Mouse (Mus musculus): ENCODE results near the gene Fastkd5.
"Not testable (repeated sequence)": the region's sequence is repeated elsewhere in the genome, so short reads cannot be mapped to it uniquely, and the experiment has no call there.

Gene Fastkd5

GRCm38 (mm10) chr2:130577021-130577420, 52.8 kb downstream of the Fastkd5 start:
- DNase-seq (ENCODE audit: low spot score) = no peak

DNA sequence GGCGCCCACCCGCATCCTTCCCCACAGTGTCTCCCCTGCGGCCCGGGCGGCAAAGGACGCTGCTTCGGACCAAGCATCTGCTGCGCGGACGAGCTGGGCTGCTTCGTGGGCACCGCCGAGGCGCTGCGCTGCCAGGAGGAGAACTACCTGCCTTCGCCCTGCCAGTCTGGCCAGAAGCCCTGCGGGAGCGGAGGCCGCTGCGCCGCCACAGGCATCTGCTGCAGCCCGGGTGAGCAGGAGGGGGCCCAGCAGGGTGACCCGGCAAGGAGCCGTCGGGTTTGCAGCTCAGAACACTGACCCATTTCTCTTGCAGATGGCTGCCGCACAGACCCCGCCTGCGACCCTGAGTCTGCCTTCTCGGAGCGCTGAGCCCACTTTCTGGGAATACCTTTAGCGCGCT, 53.3 kb downstream of the Fastkd5 start:
- not testable (repeated sequence) for DNase-seq (ENCODE audit: low spot score)

DNA sequence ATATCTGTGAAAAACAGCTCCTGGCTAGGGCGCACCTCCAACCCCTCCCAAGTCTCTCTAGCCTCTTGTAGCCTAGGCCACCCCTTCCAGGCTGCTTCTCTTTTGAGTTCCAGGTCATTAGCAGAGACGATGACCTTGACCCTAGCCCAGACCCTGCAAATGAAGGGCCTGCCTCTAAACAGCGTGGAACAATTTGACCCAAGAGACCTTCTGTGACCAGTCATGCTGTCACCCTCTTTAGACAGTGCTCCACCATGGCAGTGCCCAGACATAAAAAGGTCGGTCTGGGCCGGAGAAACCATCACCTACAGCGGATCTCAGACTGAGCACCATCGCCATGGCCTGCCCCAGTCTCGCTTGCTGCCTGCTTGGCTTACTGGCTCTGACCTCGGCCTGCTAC, 54.0 kb downstream of the Fastkd5 start, which contains the start of gene Oxt:
Oxt (plus strand) TSS at position 301 of the 400 bp plus-strand sequence.
- DNase-seq (ENCODE audit: low spot score) = no peak

- DNase-seq (ENCODE audit: low spot score) = no peak
Observed at GRCm38 (mm10) chr2:130574960-130575359, 54.9 kb downstream of the Fastkd5 start.

DNA sequence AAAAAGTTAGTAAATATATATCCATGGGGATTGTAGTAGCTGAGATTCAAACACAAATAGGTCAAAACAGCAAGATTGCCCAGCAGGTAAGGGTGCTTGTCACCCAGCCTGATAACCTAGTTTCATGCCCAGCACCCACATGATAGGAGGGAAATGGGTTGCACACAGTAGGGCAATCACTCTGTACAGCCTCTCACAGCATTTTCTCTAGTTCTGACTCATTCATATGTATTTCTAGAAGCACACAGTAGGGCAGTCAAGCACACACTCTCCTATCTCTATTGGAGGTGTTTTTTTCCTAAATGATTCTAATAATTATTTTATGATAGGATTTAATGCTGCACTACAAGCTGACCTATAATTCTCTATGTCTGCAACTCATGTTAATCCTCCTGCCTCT, 59.9 kb downstream of the Fastkd5 start:
- no peak for DNase-seq (ENCODE audit: low spot score)

GRCm38 (mm10) chr2:130568921-130569320, 60.9 kb downstream of the Fastkd5 start:
- no peak for DNase-seq (ENCODE audit: low spot score)

DNA sequence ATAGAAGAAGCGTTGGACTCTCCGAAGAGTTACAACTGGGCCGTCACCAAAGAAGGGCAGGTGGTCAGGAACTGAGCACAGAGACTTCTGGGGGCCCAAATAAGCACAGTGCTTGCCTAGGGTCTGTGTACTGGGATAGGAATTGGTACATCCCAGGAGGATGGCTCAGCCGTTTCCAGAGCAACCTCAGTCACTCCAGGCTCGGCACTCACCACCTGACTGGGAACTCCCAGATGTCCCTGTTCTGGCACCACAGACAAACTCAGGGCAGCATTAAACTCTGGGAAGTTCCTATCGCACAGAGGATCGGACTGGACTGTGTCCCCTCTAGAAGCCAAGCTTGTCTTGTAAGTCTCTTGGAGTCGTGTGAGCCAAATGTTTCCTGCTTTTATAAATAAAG, 64.8 kb downstream of the Fastkd5 start:
- DNase-seq (ENCODE audit: low spot score) = no peak

DNA sequence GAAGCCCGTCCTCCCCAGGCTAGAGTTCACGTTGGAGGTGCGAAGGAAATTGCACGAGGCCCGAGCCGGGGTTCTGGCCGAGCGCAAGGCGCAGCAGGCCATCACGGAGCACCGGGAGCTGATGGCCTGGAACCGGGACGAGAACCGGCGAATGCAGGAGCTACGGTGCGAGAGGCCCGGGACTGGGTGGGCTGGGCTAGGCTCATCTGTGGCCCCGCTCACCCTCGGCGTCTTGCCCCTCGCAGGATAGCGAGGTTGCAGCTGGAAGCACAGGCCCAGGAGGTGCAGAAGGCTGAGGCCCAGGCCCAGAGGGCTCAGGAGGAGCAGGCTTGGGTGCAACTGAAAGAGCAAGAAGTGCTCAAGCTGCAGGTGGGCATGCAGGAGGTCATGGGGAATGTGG, 65.8 kb downstream of the Fastkd5 start:
- DNase-seq (ENCODE audit: low spot score) = no peak
